Mouse (Mus musculus) ES-E14 (cell line): ENCODE results near the gene Fscb. TPM values are rescaled to one million over a fixed set of nuclear protein-coding genes. Genes with fewer than 3 reads are reported as not detected.

Experiments used
- DNase-seq: peaks from one replicate; pipeline ENCODE4 v3.0.0-alpha.2; 2013; ENCODE audit warnings: low read depth, low spot score
- H3K27ac ChIP-seq: 2 replicates; pipeline ENCODE4 v1.5.1; 2012; ENCODE audit warnings: low read depth, mild to moderate bottlenecking, low read length, moderate library complexity, mixed read lengths; ENCODE audit not compliant: poor library complexity, insufficient read depth, severe bottlenecking
- H3K36me3 ChIP-seq: 2 replicates; pipeline ENCODE4 v1.6.1; 2012; ENCODE audit warnings: mild to moderate bottlenecking, low read length, moderate library complexity, mixed read lengths; ENCODE audit not compliant: control insufficient read depth, poor library complexity, insufficient read depth, severe bottlenecking
- H3K4me1 ChIP-seq, 2 experiments: fragments of 150-350 bp in 1 of 2; sonication (generic) in 1 of 2; 2 replicates each; pipeline ENCODE4 v1.6.1; 2012; ENCODE audit warnings: low read length in 2 of 2, mild to moderate bottlenecking in 1 of 2, mixed read lengths in 1 of 2; ENCODE audit not compliant: control insufficient read depth in 2 of 2, insufficient read depth in 2 of 2, poor library complexity in 1 of 2
- H3K4me3 ChIP-seq, 2 experiments: fragments of 150-350 bp in 1 of 2; sonication (generic) in 1 of 2; 2 replicates each; pipeline ENCODE4 v1.5.1; 2012; ENCODE audit warnings: low read length in 2 of 2, low read depth in 1 of 2, mild to moderate bottlenecking in 1 of 2, mixed read lengths in 1 of 2; ENCODE audit not compliant: insufficient read depth in 1 of 2, poor library complexity in 1 of 2, severe bottlenecking in 1 of 2
- H3K9ac ChIP-seq: 2 replicates; pipeline ENCODE4 v1.6.1; 2012; ENCODE audit warnings: low read depth, mild to moderate bottlenecking, low read length, mixed read lengths; ENCODE audit not compliant: poor library complexity, insufficient read depth, severe bottlenecking
- H3K9me3 ChIP-seq: fragments of 150-350 bp; sonication (generic); 2 replicates; pipeline ENCODE4 v1.6.1; 2012; ENCODE audit warnings: low read depth, mild to moderate bottlenecking, low read length; ENCODE audit not compliant: control insufficient read depth, insufficient read depth
- CHD2 ChIP-seq: IDR thresholded peaks from 2 replicates; pipeline ENCODE4 v1.6.1; 2014; ENCODE audit warnings: mild to moderate bottlenecking, low read depth, low read length, inconsistent platforms
- HCFC1 ChIP-seq: IDR thresholded peaks from 2 replicates; pipeline ENCODE4 v1.6.1; 2012; ENCODE audit warnings: low read length, inconsistent platforms, borderline replicate concordance; ENCODE audit not compliant: insufficient read depth
- MAFK ChIP-seq: IDR thresholded peaks from 2 replicates; pipeline ENCODE4 v1.6.1; 2014; ENCODE audit warnings: mild to moderate bottlenecking, low read depth, low read length, inconsistent platforms; ENCODE audit not compliant: insufficient read depth
- ZC3H11A ChIP-seq: IDR thresholded peaks from 2 replicates; pipeline ENCODE4 v1.6.1; 2012; ENCODE audit warnings: low read depth, mild to moderate bottlenecking, inconsistent platforms, low read length, borderline replicate concordance
- ZNF384 ChIP-seq: IDR thresholded peaks from 2 replicates; pipeline ENCODE4 v1.6.1; 2012; ENCODE audit warnings: low read depth, low read length, inconsistent platforms
- in situ Hi-C, 2 experiments: fragments of 600-800 bp; cut with MboI; formaldehyde crosslinking; loops; one replicate each; pipeline ENCODE4 v1.15.1; 2025; ENCODE audit warnings: low sequenced_read_pairs in 2 of 2, inconsistent platforms in 1 of 2; ENCODE audit not compliant: unreplicated experiment in 2 of 2
- total RNA-seq: library from RNA; depleted of rRNA; stranded (reverse); fragments of 300-350 nt; gene quantifications from 2 replicates; pipeline ENCODE4 v1.2.3, GENCODE M21; 2012

Gene Fscb
- total RNA-seq, 1 experiment: not detected

- Histone ChIP-seq H3K4me3 (no peak overlapping the region), H3K4me1 (no peaks in the 10 kb centered on the region), H3K36me3 (no peaks in the 10 kb centered on the region), H3K27ac (no peak overlapping the region), H3K9ac (no peak overlapping the region), H3K9me3 (no peaks in the 10 kb centered on the region)
- no peak for DNase-seq
- in situ Hi-C loops: no loop called here
- no peak for TF ChIP-seq MAFK
- no peak for TF ChIP-seq ZC3H11A
- no peak for TF ChIP-seq HCFC1
Observed at GRCm38 (mm10) chr12:64473136-64473535, 1.4 kb downstream of the Fscb start.

DNA sequence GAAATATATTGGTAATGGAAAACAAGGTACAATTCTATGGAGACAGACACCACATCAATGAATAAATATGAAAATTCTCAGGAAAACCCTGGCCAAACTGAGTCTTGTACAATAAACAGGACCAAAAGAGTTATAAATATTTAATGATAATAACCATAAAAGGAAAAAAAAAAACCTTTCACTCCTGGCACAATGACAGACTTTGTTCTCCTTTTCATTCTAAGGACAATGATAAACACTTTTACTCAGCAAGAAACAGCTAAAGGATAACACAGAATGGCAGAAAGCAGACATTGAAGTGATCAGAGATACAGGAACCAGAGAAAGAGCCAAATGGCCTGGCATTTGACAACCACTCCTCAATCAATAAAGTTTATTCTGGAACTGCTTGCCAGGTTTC is 19.3 kb downstream of the Fscb start:
- no peak for DNase-seq
- Histone ChIP-seq H3K9me3 (no peaks in the 10 kb centered on the region), H3K27ac (no peak overlapping the region), H3K36me3 (no peaks in the 10 kb centered on the region), H3K4me1 (no peaks in the 10 kb centered on the region), H3K9ac (no peak overlapping the region), H3K4me3 (no peak overlapping the region)
- TF ChIP-seq CHD2: no peak
- no peak for TF ChIP-seq ZC3H11A
- no peak for TF ChIP-seq HCFC1
- TF ChIP-seq MAFK: no peak
- no peak for TF ChIP-seq ZNF384
- in situ Hi-C loops: no loop called here

DNA sequence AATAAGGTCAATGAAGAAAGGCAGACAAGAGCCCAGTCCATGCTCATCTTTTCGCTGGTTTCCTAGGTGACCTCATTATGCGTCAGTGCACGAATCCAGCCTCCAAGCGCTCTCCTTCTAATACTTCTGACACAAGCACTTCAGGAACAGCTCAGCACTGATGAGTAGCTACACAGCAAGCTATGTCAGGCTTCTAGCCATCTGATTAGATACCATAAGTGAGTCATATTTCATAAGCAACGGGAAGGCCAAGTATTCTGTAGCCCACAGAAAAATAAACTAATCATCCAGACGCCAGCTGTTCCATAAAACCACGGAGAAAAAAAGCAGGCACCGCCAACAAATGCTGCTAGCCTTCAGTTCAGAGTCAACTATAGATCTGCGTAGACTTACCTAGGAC is 24.6 kb downstream of the Fscb start:
- no peaks in the 10 kb centered on the region for H3K36me3 ChIP-seq
- H3K4me1 ChIP-seq: no peaks in the 10 kb centered on the region
- no peak overlapping the region for H3K4me3 ChIP-seq
- TF ChIP-seq CHD2 (no peak), ZNF384 (no peak), MAFK (no peak), HCFC1 (no peak), ZC3H11A (no peak)
- no peak overlapping the region for H3K9ac ChIP-seq
- H3K9me3 ChIP-seq: no peaks in the 10 kb centered on the region
- H3K27ac ChIP-seq: no peak overlapping the region
- in situ Hi-C loops: no loop called here
- no peak for DNase-seq

- Histone ChIP-seq H3K4me1 (no peaks in the 10 kb centered on the region), H3K4me3 (no peak overlapping the region), H3K9me3 (no peaks in the 10 kb centered on the region), H3K9ac (no peak overlapping the region), H3K36me3 (no peaks in the 10 kb centered on the region), H3K27ac (no peak overlapping the region)
- no peak for TF ChIP-seq ZC3H11A
- no peak for TF ChIP-seq CHD2
- TF ChIP-seq HCFC1: no peak
- no peak for TF ChIP-seq ZNF384
- TF ChIP-seq MAFK: no peak
- no peak for DNase-seq
- in situ Hi-C loops: no loop called here
Observed at GRCm38 (mm10) chr12:64436675-64437074, 37.8 kb downstream of the Fscb start.
